Mouse (Mus musculus) spleen, adult 2 months (tissue): ENCODE results near the gene Ptbp3.

Source experiments
- CTCF ChIP-seq: fragments of 200-500 bp; IDR thresholded peaks from 2 replicates; pipeline ENCODE4 v1.5.1; 2011; ENCODE audit warnings: mild to moderate bottlenecking, inconsistent platforms; ENCODE audit not compliant: insufficient read depth, insufficient read length, insufficient replicate concordance; ENCODE audit errors: extremely low read depth
- POLR2A ChIP-seq: fragments of 200-500 bp; IDR thresholded peaks from 2 replicates; pipeline ENCODE4 v1.6.1; 2011; ENCODE audit warnings: low read depth, low read length, inconsistent platforms

DNA sequence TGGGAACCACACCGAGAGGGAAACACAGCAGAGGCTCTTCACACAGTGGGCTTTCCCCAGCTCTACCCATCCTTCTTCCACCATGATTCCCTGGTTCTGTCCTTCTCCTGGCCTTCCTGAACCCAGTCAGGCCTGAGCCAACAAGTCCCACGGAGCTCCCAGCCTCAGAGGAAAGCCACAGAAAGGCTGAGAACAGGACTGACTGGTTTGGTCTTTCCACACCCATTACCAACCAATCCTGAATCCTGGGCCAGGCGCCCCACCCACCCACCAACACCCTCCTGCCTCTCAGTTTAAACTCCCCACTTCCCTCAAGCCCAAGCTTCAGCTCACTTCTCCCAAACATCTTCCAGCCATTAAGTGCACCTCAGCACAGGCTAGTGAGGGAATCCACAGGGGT, 115.1 kb downstream of the Ptbp3 start:
- TF ChIP-seq CTCF (no peak), POLR2A (no peak)
